Mouse (Mus musculus) olfactory bulb, adult 2 months (tissue): ENCODE data around the gene Upk1a. TPM values are rescaled to one million over a fixed set of nuclear protein-coding genes. Genes with fewer than 3 reads are reported as not detected.

Experiments
- H3K27ac ChIP-seq: fragments of 200-500 bp; 2 replicates; pipeline ENCODE4 v1.5.1; 2012; ENCODE audit warnings: low read depth, low read length; ENCODE audit not compliant: insufficient read depth
- H3K4me1 ChIP-seq: fragments of 200-500 bp; 2 replicates; pipeline ENCODE4 v1.6.1; 2012; ENCODE audit warnings: low read length; ENCODE audit not compliant: control insufficient read depth, insufficient read depth
- H3K4me3 ChIP-seq: fragments of 200-500 bp; 2 replicates; pipeline ENCODE4 v1.5.1; 2012; ENCODE audit warnings: mild to moderate bottlenecking, low read depth, low read length, moderate library complexity; ENCODE audit not compliant: insufficient read depth
- CTCF ChIP-seq: fragments of 200-500 bp; IDR thresholded peaks from 2 replicates; pipeline ENCODE4 v1.5.1; 2012; ENCODE audit warnings: low read depth, mild to moderate bottlenecking, low read length, moderate library complexity; ENCODE audit not compliant: insufficient read depth
- POLR2A ChIP-seq: fragments of 200-500 bp; IDR thresholded peaks from 2 replicates; pipeline ENCODE4 v1.6.1; 2012; ENCODE audit warnings: mild to moderate bottlenecking, low read depth, low read length, moderate library complexity; ENCODE audit not compliant: insufficient read depth
- WGBS: fragments of 180-500 bp; shearing (Covaris S2); methylation state at CpG from one replicate; pipeline ENCODE4 v1.1.7; 2018; 5-methylcytosine and 5-hydroxymethylcytosine counted together
- polyA plus RNA-seq: library from polyadenylated mRNA; stranded (reverse); fragments of >200 nt; gene quantifications from 2 replicates; pipeline ENCODE4 v1.2.4, GENCODE M21; 2012; ENCODE audit warnings: low replicate concordance; ENCODE audit not compliant: missing spikeins, insufficient read depth, insufficient read length

Upk1a gene
- polyA plus RNA-seq, 1 experiment: not detected

GRCm38 (mm10) chr7:30556894-30557536, 55.6 kb downstream of the Upk1a start:
- Histone ChIP-seq H3K27ac (no peak overlapping the region), H3K4me3 (no peak overlapping the region), H3K4me1 (peaks cover 24% of the 10 kb centered on the region)
- no peak for TF ChIP-seq POLR2A
- TF ChIP-seq CTCF: no peak
- WGBS: 89% methylated on average over 18 of the region's 18 CpGs

- TF ChIP-seq CTCF (no peak), POLR2A (no peak)
- Histone ChIP-seq H3K4me1 (peaks cover 23% of the 10 kb centered on the region), H3K4me3 (no peak overlapping the region), H3K27ac (no peak overlapping the region)
- WGBS: 82% methylated on average over 22 of the region's 22 CpGs
Observed at GRCm38 (mm10) chr7:30553810-30554584, 58.6 kb downstream of the Upk1a start.

Other genes with a start within 250 kb of the Upk1a start
- not detected in 2 replicates for gene Tyrobp, start 199.1 kb downstream of the Upk1a start, polyA plus RNA-seq
- gene Hcst, start 193.0 kb downstream of the Upk1a start, polyA plus RNA-seq: not detected in 2 replicates
- gene Nfkbid, start 191.1 kb downstream of the Upk1a start, polyA plus RNA-seq: not detected in 2 replicates
- 174 TPM in 1 of 2 replicates, not detected in the other for gene Aplp1, start 167.3 kb downstream of the Upk1a start, polyA plus RNA-seq
- gene Kirrel2, start 155.2 kb downstream of the Upk1a start, polyA plus RNA-seq: not detected in 2 replicates
- not detected in 2 replicates for gene Nphs1, start 154.5 kb downstream of the Upk1a start, polyA plus RNA-seq
- not detected in 2 replicates for gene Prodh2, start 119.2 kb downstream of the Upk1a start, polyA plus RNA-seq
- not detected in 2 replicates for gene Arhgap33, start 77.8 kb downstream of the Upk1a start, polyA plus RNA-seq
- not detected in 2 replicates for gene Hspb6, start 60.7 kb downstream of the Upk1a start, polyA plus RNA-seq
- gene Proser3, start 60.5 kb downstream of the Upk1a start, polyA plus RNA-seq: not detected in 2 replicates
- not detected in 2 replicates for gene Lin37, start 53.0 kb downstream of the Upk1a start, polyA plus RNA-seq
- not detected in 2 replicates for gene U2af1l4, start 49.5 kb downstream of the Upk1a start, polyA plus RNA-seq
- not detected in 2 replicates for gene Gm49396, start 49.5 kb downstream of the Upk1a start, polyA plus RNA-seq
- not detected in 2 replicates for gene Psenen, start 49.2 kb downstream of the Upk1a start, polyA plus RNA-seq
- gene Igflr1, start 47.4 kb downstream of the Upk1a start, polyA plus RNA-seq: not detected in 2 replicates
- gene Kmt2b, start 24.1 kb downstream of the Upk1a start, polyA plus RNA-seq: 696 TPM in 1 of 2 replicates, not detected in the other
- gene Zbtb32, start 13.9 kb downstream of the Upk1a start, polyA plus RNA-seq: not detected in 2 replicates
- gene Cox6b1, start 13.3 kb upstream of the Upk1a start, polyA plus RNA-seq: 1,523 TPM in 1 of 2 replicates, not detected in the other
- gene Etv2, start 23.0 kb upstream of the Upk1a start, polyA plus RNA-seq: not detected in 2 replicates
- gene Rbm42, start 37.5 kb upstream of the Upk1a start, polyA plus RNA-seq: not detected in 2 replicates
- not detected in 2 replicates for gene Haus5, start 52.1 kb upstream of the Upk1a start, polyA plus RNA-seq
- gene Pmis2, start 58.8 kb upstream of the Upk1a start, polyA plus RNA-seq: not detected in 2 replicates
- gene 2200002J24Rik, start 86.1 kb upstream of the Upk1a start, polyA plus RNA-seq: not detected in 2 replicates
- not detected in 2 replicates for gene Atp4a, start 99.4 kb upstream of the Upk1a start, polyA plus RNA-seq
- not detected in 2 replicates for gene Tmem147, start 116.7 kb upstream of the Upk1a start, polyA plus RNA-seq
- not detected in 2 replicates for gene Gapdhs, start 130.8 kb upstream of the Upk1a start, polyA plus RNA-seq
- gene Sbsn, start 138.6 kb upstream of the Upk1a start, polyA plus RNA-seq: not detected in 2 replicates
- gene Dmkn, start 150.9 kb upstream of the Upk1a start, polyA plus RNA-seq: not detected in 2 replicates
- gene Krtdap, start 175.0 kb upstream of the Upk1a start, polyA plus RNA-seq: not detected in 2 replicates
- gene Ffar2, start 210.9 kb upstream of the Upk1a start, polyA plus RNA-seq: not detected in 2 replicates
- gene Ffar3, start 243.3 kb upstream of the Upk1a start, polyA plus RNA-seq: not detected in 2 replicates
- gene Ffar1, start 248.7 kb upstream of the Upk1a start, polyA plus RNA-seq: not detected in 2 replicates